Mouse (Mus musculus): Measurements from ENCODE around the gene Zdhhc1. TPM values are rescaled to one million over a fixed set of nuclear protein-coding genes. Genes with fewer than 3 reads are reported as not detected.

Zdhhc1 gene
- polyA plus RNA-seq, 1 experiment from 2014 or later = 30.1 TPM

GRCm38 (mm10) chr8:105521995-105522769 lies 25.5 kb upstream of the Zdhhc1 start:
- peaks cover 8% of the 10 kb centered on the region for H3K27me3 ChIP-seq (replicated peaks; ENCODE audit: control insufficient read depth, insufficient read depth, low read length)
- H3K4me3 ChIP-seq (ENCODE audit: low read depth, low read length) = no peak overlapping the region
- no peak overlapping the region for H3K4me2 ChIP-seq (ENCODE audit: low read depth, low read length)
- H3K36me3 ChIP-seq (ENCODE audit: control insufficient read depth, insufficient read depth, low read length) = peaks cover 35% of the 10 kb centered on the region; the same call in 1 of the 2 replicates
- no peak overlapping the region for H3K27ac ChIP-seq (replicated peaks; ENCODE audit: low read depth, low read length)
- H3K9me3 ChIP-seq (ENCODE audit: control insufficient read depth, low read length) = no peaks in the 10 kb centered on the region
- ATAC-seq (ENCODE audit: low read depth) = no peak
- 80% methylated on average over 21 of the region's 21 CpGs for WGBS
- H3K4me1 ChIP-seq (ENCODE audit: control insufficient read depth, insufficient read depth, low read length) = no peaks in the 10 kb centered on the region; the same call in 1 of the 2 replicates
- no peak for DNase-seq (ENCODE audit: low spot score)
- H3K9ac ChIP-seq (ENCODE audit: low read depth, low read length) = no peak overlapping the region

DNA sequence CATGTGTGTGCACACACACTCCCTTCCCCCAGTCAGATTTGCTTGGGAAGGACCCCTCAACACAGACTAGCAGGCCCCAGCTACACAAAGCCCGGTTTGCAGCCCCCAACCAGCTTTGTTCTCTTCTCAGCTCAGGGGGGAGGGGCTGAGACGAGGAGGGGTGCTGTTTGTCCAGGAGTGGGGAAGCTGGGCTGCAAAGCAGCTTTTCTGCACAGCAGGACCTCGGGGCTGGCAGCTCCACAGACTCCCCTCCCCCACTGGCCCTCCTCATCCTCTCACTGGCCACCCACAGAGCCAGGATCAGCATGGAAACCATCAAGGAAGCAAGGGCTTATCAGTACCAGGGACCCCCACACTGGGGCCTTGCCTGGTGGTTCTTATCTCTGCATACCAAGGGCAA lies 24.4 kb upstream of the Zdhhc1 start:
- Histone ChIP-seq H3K4me3 (ENCODE audit: low read depth, low read length) (no peak overlapping the region), H3K36me3 (ENCODE audit: control insufficient read depth, insufficient read depth, low read length) (peaks cover 33% of the 10 kb centered on the region; the same call in 1 of the 2 replicates), H3K9me3 (ENCODE audit: control insufficient read depth, low read length) (no peaks in the 10 kb centered on the region), H3K27ac (replicated peaks; ENCODE audit: low read depth, low read length) (no peak overlapping the region), H3K9ac (ENCODE audit: low read depth, low read length) (no peak overlapping the region), H3K27me3 (replicated peaks; ENCODE audit: control insufficient read depth, insufficient read depth, low read length) (peaks cover 8% of the 10 kb centered on the region), H3K4me1 (ENCODE audit: control insufficient read depth, insufficient read depth, low read length) (peaks cover 3% of the 10 kb centered on the region; the same call in 1 of the 2 replicates), H3K4me2 (ENCODE audit: low read depth, low read length) (no peak overlapping the region)
- 0% methylated on average over 2 of the region's 3 CpGs for WGBS
- no peak for ATAC-seq (ENCODE audit: low read depth)
- DNase-seq (ENCODE audit: low spot score) = no peak

DNA sequence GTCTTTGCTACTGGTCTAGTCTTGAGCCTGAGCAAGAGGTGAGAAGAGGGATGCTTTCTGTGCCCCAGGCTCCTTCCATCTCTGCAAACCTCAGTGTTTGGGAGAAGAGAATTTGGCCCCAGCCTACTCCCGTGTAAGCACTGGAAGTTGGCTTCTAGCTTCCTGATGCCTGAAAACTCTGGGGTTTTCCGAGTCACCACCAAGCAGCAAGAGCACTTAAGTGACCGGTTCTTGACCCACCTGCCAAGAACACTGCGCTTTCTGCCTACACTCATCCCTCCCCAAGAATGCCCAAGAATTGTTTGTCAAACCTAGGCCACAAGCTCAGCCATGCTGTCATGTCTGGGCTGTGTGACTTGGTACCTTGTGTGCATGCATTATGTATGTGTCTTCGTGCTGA lies 23.8 kb upstream of the Zdhhc1 start:
- H3K27ac ChIP-seq (replicated peaks; ENCODE audit: low read depth, low read length) = no peak overlapping the region
- H3K4me3 ChIP-seq (ENCODE audit: low read depth, low read length) = no peak overlapping the region
- ATAC-seq (ENCODE audit: low read depth) = no peak
- H3K9ac ChIP-seq (ENCODE audit: low read depth, low read length) = no peak overlapping the region
- DNase-seq (ENCODE audit: low spot score) = no peak
- peaks cover 4% of the 10 kb centered on the region; the same call in 1 of the 2 replicates for H3K4me1 ChIP-seq (ENCODE audit: control insufficient read depth, insufficient read depth, low read length)
- H3K4me2 ChIP-seq (ENCODE audit: low read depth, low read length) = no peak overlapping the region
- peaks cover 8% of the 10 kb centered on the region for H3K27me3 ChIP-seq (replicated peaks; ENCODE audit: control insufficient read depth, insufficient read depth, low read length)
- 46% methylated on average over 5 of the region's 5 CpGs for WGBS
- H3K36me3 ChIP-seq (ENCODE audit: control insufficient read depth, insufficient read depth, low read length) = peaks cover 30% of the 10 kb centered on the region; the same call in 1 of the 2 replicates
- no peaks in the 10 kb centered on the region for H3K9me3 ChIP-seq (ENCODE audit: control insufficient read depth, low read length)

GRCm38 (mm10) chr8:105519591-105519990 lies 22.9 kb upstream of the Zdhhc1 start:
- no peak overlapping the region for H3K27ac ChIP-seq (replicated peaks; ENCODE audit: low read depth, low read length)
- DNase-seq (ENCODE audit: low spot score) (no peak), ATAC-seq (ENCODE audit: low read depth) (no peak)
- peaks cover 8% of the 10 kb centered on the region for H3K27me3 ChIP-seq (replicated peaks; ENCODE audit: control insufficient read depth, insufficient read depth, low read length)
- H3K9ac ChIP-seq (ENCODE audit: low read depth, low read length) = no peak overlapping the region
- peaks cover 21% of the 10 kb centered on the region; the same call in 1 of the 2 replicates for H3K36me3 ChIP-seq (ENCODE audit: control insufficient read depth, insufficient read depth, low read length)
- H3K4me1 ChIP-seq (ENCODE audit: control insufficient read depth, insufficient read depth, low read length) = peaks cover 4% of the 10 kb centered on the region; the same call in 1 of the 2 replicates
- peak overlapping the region; percentile 99; the same call in 1 of the 2 replicates for H3K4me2 ChIP-seq (ENCODE audit: low read depth, low read length)
- no peaks in the 10 kb centered on the region for H3K9me3 ChIP-seq (ENCODE audit: control insufficient read depth, low read length)
- 6% methylated on average over 1 of the region's 2 CpGs for whole genome bisulfite sequencing
- H3K4me3 ChIP-seq (ENCODE audit: low read depth, low read length) = peak overlapping the region; percentile 55; the same call in 1 of the 2 replicates

- WGBS = under 1% methylated on average over 28 of the region's 68 CpGs
- H3K4me2 ChIP-seq (ENCODE audit: low read depth, low read length) = peak within 1 kb of the TSS; percentile 99
- H3K27me3 ChIP-seq (replicated peaks; ENCODE audit: control insufficient read depth, insufficient read depth, low read length) = peaks cover 8% of the 10 kb centered on the region
- no peak within 1 kb of the TSS for H3K27ac ChIP-seq (replicated peaks; ENCODE audit: low read depth, low read length)
- ATAC-seq (ENCODE audit: low read depth) (peak; percentile 71), DNase-seq (ENCODE audit: low spot score) (peak; percentile 55)
- peak within 1 kb of the TSS; percentile 68 for H3K9ac ChIP-seq (ENCODE audit: low read depth, low read length)
- peak within 1 kb of the TSS; percentile 55 for H3K4me3 ChIP-seq (ENCODE audit: low read depth, low read length)
- no peaks in the 10 kb centered on the region for H3K9me3 ChIP-seq (ENCODE audit: control insufficient read depth, low read length)
- peaks cover 13% of the 10 kb centered on the region; the same call in 1 of the 2 replicates for H3K36me3 ChIP-seq (ENCODE audit: control insufficient read depth, insufficient read depth, low read length)
- peaks cover 4% of the 10 kb centered on the region; the same call in 1 of the 2 replicates for H3K4me1 ChIP-seq (ENCODE audit: control insufficient read depth, insufficient read depth, low read length)
These were observed 22.0 kb upstream of the Zdhhc1 start, which contains the start of gene Hsd11b2 for GRCm38 (mm10) chr8:105518436-105519313. Gene Hsd11b2 (plus strand): TSS chr8:105518755.

GRCm38 (mm10) chr8:105517346-105517745 lies 20.6 kb upstream of the Zdhhc1 start:
- Histone ChIP-seq H3K9ac (ENCODE audit: low read depth, low read length) (no peak overlapping the region), H3K4me3 (ENCODE audit: low read depth, low read length) (no peak overlapping the region), H3K27ac (replicated peaks; ENCODE audit: low read depth, low read length) (no peak overlapping the region), H3K4me1 (ENCODE audit: control insufficient read depth, insufficient read depth, low read length) (peaks cover 4% of the 10 kb centered on the region; the same call in 1 of the 2 replicates), H3K36me3 (ENCODE audit: control insufficient read depth, insufficient read depth, low read length) (peaks cover 5% of the 10 kb centered on the region; the same call in 1 of the 2 replicates), H3K27me3 (replicated peaks; ENCODE audit: control insufficient read depth, insufficient read depth, low read length) (peaks cover 8% of the 10 kb centered on the region), H3K4me2 (ENCODE audit: low read depth, low read length) (no peak overlapping the region), H3K9me3 (ENCODE audit: control insufficient read depth, low read length) (no peaks in the 10 kb centered on the region)
- DNase-seq (ENCODE audit: low spot score) (no peak), ATAC-seq (ENCODE audit: low read depth) (no peak)
- WGBS = 36% methylated on average over 8 of the region's 8 CpGs

GRCm38 (mm10) chr8:105516018-105516645 lies 19.4 kb upstream of the Zdhhc1 start:
- DNase-seq (ENCODE audit: low spot score) = peak; percentile 85
- peak; percentile 37; the same call in 1 of the 2 replicates for ATAC-seq (ENCODE audit: low read depth)
- 8% methylated on average over 12 of the region's 12 CpGs for WGBS
- H3K9me3 ChIP-seq (ENCODE audit: control insufficient read depth, low read length) = no peaks in the 10 kb centered on the region
- 0 out of 2 replicates have a peak overlapping the region, but pooled peaks have one; percentile 34 for H3K9ac ChIP-seq (ENCODE audit: low read depth, low read length)
- H3K27me3 ChIP-seq (replicated peaks; ENCODE audit: control insufficient read depth, insufficient read depth, low read length) = peaks cover 8% of the 10 kb centered on the region
- H3K36me3 ChIP-seq (ENCODE audit: control insufficient read depth, insufficient read depth, low read length) = no peaks in the 10 kb centered on the region
- H3K4me2 ChIP-seq (ENCODE audit: low read depth, low read length) = peak overlapping the region; percentile 41
- no peak overlapping the region for H3K27ac ChIP-seq (replicated peaks; ENCODE audit: low read depth, low read length)
- peaks cover 4% of the 10 kb centered on the region; the same call in 1 of the 2 replicates for H3K4me1 ChIP-seq (ENCODE audit: control insufficient read depth, insufficient read depth, low read length)
- H3K4me3 ChIP-seq (ENCODE audit: low read depth, low read length) = peak overlapping the region; percentile 13; the same call in 1 of the 2 replicates

- no peak overlapping the region for H3K9ac ChIP-seq (ENCODE audit: low read depth, low read length)
- no peaks in the 10 kb centered on the region for H3K9me3 ChIP-seq (ENCODE audit: control insufficient read depth, low read length)
- no peaks in the 10 kb centered on the region for H3K36me3 ChIP-seq (ENCODE audit: control insufficient read depth, insufficient read depth, low read length)
- H3K27me3 ChIP-seq (replicated peaks; ENCODE audit: control insufficient read depth, insufficient read depth, low read length) = peaks cover 5% of the 10 kb centered on the region
- H3K4me3 ChIP-seq (ENCODE audit: low read depth, low read length) = no peak overlapping the region
- no peak overlapping the region for H3K4me2 ChIP-seq (ENCODE audit: low read depth, low read length)
- no peak for DNase-seq (ENCODE audit: low spot score)
- peaks cover 16% of the 10 kb centered on the region for H3K4me1 ChIP-seq (ENCODE audit: control insufficient read depth, insufficient read depth, low read length)
- H3K27ac ChIP-seq (replicated peaks; ENCODE audit: low read depth, low read length) = no peak overlapping the region
- no peak for ATAC-seq (ENCODE audit: low read depth)
- WGBS = 77% methylated on average over 5 of the region's 5 CpGs
These were observed 18.0 kb upstream of the Zdhhc1 start for GRCm38 (mm10) chr8:105514656-105515055.
